Mouse (Mus musculus) liver, embryonic 15.5 days (tissue): Measurements from ENCODE around the gene Bcl2l2. TPM values are rescaled to one million over a fixed set of nuclear protein-coding genes. Genes with fewer than 3 reads are reported as not detected.
A peak's percentile ranks its signal among the peaks of the same experiment; 100 is the strongest.

ENCODE experiments used
- ATAC-seq: fragments of 200-750 bp; cut with Nextera tagmentation; 2 replicates; pipeline ENCODE4 v1.8.0; 2017; ENCODE audit warnings: moderate number of reproducible peaks, mild to moderate bottlenecking, moderate library complexity; ENCODE audit not compliant: insufficient read depth
- H3K27ac ChIP-seq: fragments of 300-500 bp; sonication (generic); replicated peaks from 2 replicates; pipeline ENCODE4 v1.5.1; 2015; ENCODE audit warnings: mild to moderate bottlenecking, inconsistent platforms
- H3K27me3 ChIP-seq: fragments of 300-500 bp; sonication (generic); 2 replicates; pipeline ENCODE4 v1.6.1; 2015; ENCODE audit warnings: mild to moderate bottlenecking, inconsistent platforms
- H3K36me3 ChIP-seq: fragments of 300-500 bp; sonication (generic); replicated peaks from 2 replicates; pipeline ENCODE4 v1.6.1; 2015; ENCODE audit warnings: moderate library complexity, mild to moderate bottlenecking, inconsistent platforms
- H3K4me1 ChIP-seq: fragments of 300-500 bp; sonication (generic); replicated peaks from 2 replicates; pipeline ENCODE4 v1.6.1; 2015; ENCODE audit warnings: inconsistent platforms
- H3K4me2 ChIP-seq: fragments of 300-500 bp; sonication (generic); 2 replicates; pipeline ENCODE4 v1.6.1; 2015; ENCODE audit warnings: moderate library complexity, mild to moderate bottlenecking, inconsistent platforms
- H3K4me3 ChIP-seq: fragments of 300-500 bp; sonication (generic); replicated peaks from 2 replicates; pipeline ENCODE4 v1.5.1; 2015; ENCODE audit warnings: mild to moderate bottlenecking, inconsistent platforms
- H3K9ac ChIP-seq: fragments of 300-500 bp; sonication (generic); 2 replicates; pipeline ENCODE4 v1.6.1; 2015; ENCODE audit warnings: moderate library complexity, mild to moderate bottlenecking, inconsistent platforms
- H3K9me3 ChIP-seq: fragments of 300-500 bp; sonication (generic); replicated peaks from 2 replicates; pipeline ENCODE4 v1.6.1; 2016; ENCODE audit warnings: inconsistent platforms
- WGBS: fragments of 180-500 bp; shearing (Covaris S2); methylation state at CpG from one replicate; pipeline ENCODE4 v1.1.7; 2015; ENCODE audit warnings: mixed read lengths; ENCODE audit not compliant: insufficient replicate concordance; 5-methylcytosine and 5-hydroxymethylcytosine counted together
- polyA plus RNA-seq: library from polyadenylated mRNA; unstranded; fragments of >200 nt; fragmentation: Nextera tagmentation; extraction: Ambion mirVana; gene quantifications from 2 replicates; pipeline ENCODE4 v1.2.1, GENCODE M21; 2015

Bcl2l2 gene
- polyA plus RNA-seq, 1 experiment from 2014 or later, result 0.46 TPM

- Histone ChIP-seq H3K4me2 (peak overlapping the region; percentile 44), H3K4me1 (peaks cover 19% of the 10 kb centered on the region), H3K9ac (no peak overlapping the region), H3K36me3 (no peaks in the 10 kb centered on the region), H3K27me3 (peaks cover 74% of the 10 kb centered on the region), H3K9me3 (no peaks in the 10 kb centered on the region), H3K4me3 (no peak overlapping the region), H3K27ac (no peak overlapping the region)
- peak; percentile 66 for ATAC-seq
- 52% methylated on average over 7 of the region's 7 CpGs for WGBS
Measured at GRCm38 (mm10) chr14:54924641-54925348, 41.6 kb downstream of the Bcl2l2 start.

- Histone ChIP-seq H3K27ac (no peak within 1 kb of the TSS; the same call in 1 of the 2 replicates), H3K36me3 (no peaks in the 10 kb centered on the region), H3K4me2 (peak within 1 kb of the TSS; percentile 58), H3K9me3 (no peaks in the 10 kb centered on the region), H3K9ac (no peak within 1 kb of the TSS), H3K4me1 (peaks cover 19% of the 10 kb centered on the region), H3K27me3 (peaks cover 80% of the 10 kb centered on the region), H3K4me3 (peak within 1 kb of the TSS; percentile 35)
- ATAC-seq, result 0 out of 2 replicates have a peak, but pooled peaks have one; percentile 24
- WGBS, result 8% methylated on average over 57 of the region's 57 CpGs
Measured at GRCm38 (mm10) chr14:54925349-54926342, 42.5 kb downstream of the Bcl2l2 start, which contains the start of gene Efs. Gene Efs (minus strand): TSS chr14:54926126.

GRCm38 (mm10) chr14:54926401-54927158 lies 43.4 kb downstream of the Bcl2l2 start:
- Histone ChIP-seq H3K9ac (no peak overlapping the region), H3K4me2 (peak overlapping the region; percentile 58), H3K27ac (no peak overlapping the region), H3K4me3 (peak overlapping the region; percentile 35), H3K9me3 (no peaks in the 10 kb centered on the region), H3K36me3 (no peaks in the 10 kb centered on the region), H3K4me1 (peaks cover 19% of the 10 kb centered on the region), H3K27me3 (peaks cover 83% of the 10 kb centered on the region)
- no peak for ATAC-seq
- 3% methylated on average over 53 of the region's 58 CpGs for WGBS

GRCm38 (mm10) chr14:54927296-54927695 lies 44.1 kb downstream of the Bcl2l2 start:
- peaks cover 19% of the 10 kb centered on the region for H3K4me1 ChIP-seq
- H3K9me3 ChIP-seq, result no peaks in the 10 kb centered on the region
- WGBS, result 23% methylated on average over 7 of the region's 7 CpGs
- H3K36me3 ChIP-seq, result no peaks in the 10 kb centered on the region
- ATAC-seq, result no peak
- H3K9ac ChIP-seq, result no peak overlapping the region
- no peak overlapping the region for H3K4me2 ChIP-seq
- H3K27me3 ChIP-seq, result peaks cover 78% of the 10 kb centered on the region
- no peak overlapping the region for H3K27ac ChIP-seq
- H3K4me3 ChIP-seq, result no peak overlapping the region

GRCm38 (mm10) chr14:54929801-54930200 lies 46.6 kb downstream of the Bcl2l2 start:
- Histone ChIP-seq H3K9me3 (no peaks in the 10 kb centered on the region), H3K4me3 (no peak overlapping the region), H3K9ac (no peak overlapping the region), H3K4me1 (peaks cover 13% of the 10 kb centered on the region), H3K36me3 (no peaks in the 10 kb centered on the region), H3K27me3 (peaks cover 59% of the 10 kb centered on the region), H3K4me2 (no peak overlapping the region), H3K27ac (no peak overlapping the region)
- 53% methylated on average over 5 of the region's 5 CpGs for WGBS
- ATAC-seq, result no peak

- no peaks in the 10 kb centered on the region for H3K9me3 ChIP-seq
- no peak overlapping the region for H3K27ac ChIP-seq
- no peak overlapping the region for H3K4me3 ChIP-seq
- ATAC-seq, result no peak
- H3K27me3 ChIP-seq, result peaks cover 53% of the 10 kb centered on the region
- H3K4me1 ChIP-seq, result peaks cover 7% of the 10 kb centered on the region
- H3K9ac ChIP-seq, result no peak overlapping the region
- H3K4me2 ChIP-seq, result no peak overlapping the region
- WGBS, result 23% methylated on average over 2 of the region's 2 CpGs
- no peaks in the 10 kb centered on the region for H3K36me3 ChIP-seq
Measured at GRCm38 (mm10) chr14:54930431-54930830, 47.3 kb downstream of the Bcl2l2 start.

- no peaks in the 10 kb centered on the region for H3K9me3 ChIP-seq
- no peak within 1 kb of the TSS for H3K4me2 ChIP-seq
- H3K4me3 ChIP-seq, result no peak within 1 kb of the TSS
- no peaks in the 10 kb centered on the region for H3K36me3 ChIP-seq
- peaks cover 30% of the 10 kb centered on the region for H3K27me3 ChIP-seq
- ATAC-seq, result no peak
- no peaks in the 10 kb centered on the region for H3K4me1 ChIP-seq
- H3K27ac ChIP-seq, result no peak within 1 kb of the TSS
- 55% methylated on average over 6 of the region's 6 CpGs for WGBS
- H3K9ac ChIP-seq, result no peak within 1 kb of the TSS
Measured at GRCm38 (mm10) chr14:54932645-54933150, 49.5 kb downstream of the Bcl2l2 start, which contains the start of gene Il25. Gene Il25 (plus strand): TSS chr14:54932695.

- Histone ChIP-seq H3K9me3 (no peaks in the 10 kb centered on the region), H3K27ac (no peak within 1 kb of the TSS), H3K27me3 (peaks cover 3% of the 10 kb centered on the region; the same call in 1 of the 2 replicates), H3K9ac (no peak within 1 kb of the TSS), H3K4me3 (no peak within 1 kb of the TSS), H3K4me2 (no peak within 1 kb of the TSS), H3K4me1 (no peaks in the 10 kb centered on the region), H3K36me3 (no peaks in the 10 kb centered on the region)
- WGBS, result 31% methylated on average over 8 of the region's 8 CpGs
- no peak for ATAC-seq
Measured at GRCm38 (mm10) chr14:54935904-54936830, 53.0 kb downstream of the Bcl2l2 start, which contains the start of gene Cmtm5. Gene Cmtm5 (plus strand): TSS chr14:54936261.

- no peak for ATAC-seq
- Histone ChIP-seq H3K36me3 (no peaks in the 10 kb centered on the region), H3K27ac (no peak overlapping the region), H3K27me3 (peaks cover 8% of the 10 kb centered on the region; the same call in 1 of the 2 replicates), H3K4me3 (no peak overlapping the region), H3K4me2 (no peak overlapping the region), H3K9ac (no peak overlapping the region), H3K9me3 (no peaks in the 10 kb centered on the region), H3K4me1 (no peaks in the 10 kb centered on the region)
- WGBS, result 27% methylated on average over 6 of the region's 6 CpGs
Measured at GRCm38 (mm10) chr14:54936831-54937160, 53.6 kb downstream of the Bcl2l2 start.
